Mouse (Mus musculus): ENCODE results near the gene Rnf217.

The Rnf217 gene

DNA sequence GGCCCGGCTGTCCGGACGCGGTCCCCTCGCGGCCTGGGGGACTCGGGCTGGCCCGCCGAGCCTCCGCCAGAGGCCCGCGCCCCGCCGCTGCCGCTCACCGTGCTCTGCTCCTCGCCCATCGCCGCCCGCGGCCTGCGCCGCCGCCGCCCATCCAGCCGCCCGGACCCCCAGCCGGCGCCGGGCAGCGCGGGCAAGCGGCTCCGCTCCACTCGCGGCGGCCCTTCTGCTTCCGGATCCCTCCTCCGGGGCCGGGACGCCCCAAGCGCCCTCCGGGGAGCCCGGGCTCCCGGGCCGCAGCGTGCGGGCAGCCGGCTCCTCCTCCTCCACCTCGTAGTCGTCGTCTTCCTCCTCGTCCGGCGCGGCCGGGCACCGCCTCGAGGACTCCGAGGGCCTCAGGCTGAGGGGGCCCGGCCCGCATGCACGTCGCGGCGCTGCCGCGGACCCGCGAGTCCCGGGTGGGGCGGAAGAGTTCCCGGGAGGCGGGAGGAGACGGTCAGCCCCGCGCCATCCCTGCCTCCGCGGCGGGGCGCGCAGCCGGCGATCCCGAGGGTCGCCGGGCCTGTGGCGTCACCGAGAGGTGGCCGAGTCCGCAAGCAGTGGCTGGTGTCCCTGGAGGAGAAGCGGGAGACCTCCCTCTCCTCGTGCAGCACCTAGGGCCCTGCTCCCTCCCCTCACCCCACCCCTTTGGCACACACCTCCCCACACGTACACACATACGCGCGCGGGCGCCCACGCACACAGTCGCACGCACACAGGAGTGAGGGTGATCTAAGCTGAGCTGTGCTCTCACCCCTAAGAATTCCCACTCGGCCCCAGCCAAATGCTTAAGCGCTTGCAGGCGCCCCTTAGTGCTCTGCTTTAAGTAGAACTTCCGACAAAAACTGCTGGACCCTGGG, at the start of gene Rnf217:
Rnf217 (minus strand) TSS at position 119 of the 896 bp plus-strand sequence.
- DNase-seq, result no peak

DNA sequence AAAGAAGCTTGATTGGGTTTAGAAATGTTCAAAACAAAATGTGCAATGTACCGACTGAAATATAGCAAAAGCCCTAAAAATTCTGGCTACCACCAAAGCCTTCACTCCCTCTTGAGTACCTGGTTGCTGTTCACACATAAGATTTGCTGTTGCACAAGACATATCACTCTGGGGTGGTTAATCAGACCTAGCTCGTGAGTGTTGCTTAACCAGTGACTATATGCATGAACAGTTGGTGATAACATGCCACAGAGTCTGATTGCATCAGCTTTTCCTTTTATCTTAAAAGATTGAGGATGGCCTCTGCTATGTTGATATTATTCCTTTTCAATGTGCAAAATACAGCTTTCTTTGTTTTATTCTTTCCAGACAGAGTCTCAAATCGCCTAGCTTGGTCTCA, 38.3 kb upstream of the Rnf217 start:
- DNase-seq, result no peak

DNA sequence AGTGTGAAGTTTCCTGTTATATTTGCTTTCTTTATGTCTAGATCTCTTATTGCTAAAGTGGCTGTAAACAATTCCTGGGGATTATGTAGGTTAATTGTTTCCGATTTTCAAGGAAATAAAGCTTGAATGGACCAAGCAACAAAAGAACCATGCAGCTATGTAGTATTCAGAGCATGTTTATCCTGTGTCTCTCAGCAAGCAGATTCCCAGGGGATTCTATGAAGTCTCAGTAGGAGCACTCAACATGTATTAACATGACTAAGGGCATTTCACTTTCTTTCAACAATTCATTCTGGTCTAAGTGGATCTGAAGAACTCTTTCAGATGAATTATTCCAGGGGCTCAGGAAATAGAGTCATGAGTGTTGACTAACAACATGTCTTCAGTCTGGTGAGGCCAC, 37.1 kb upstream of the Rnf217 start:
- DNase-seq, result no peak

GRCm38 (mm10) chr10:31635098-31635497, 26.1 kb upstream of the Rnf217 start:
- DNase-seq, result no peak

DNA sequence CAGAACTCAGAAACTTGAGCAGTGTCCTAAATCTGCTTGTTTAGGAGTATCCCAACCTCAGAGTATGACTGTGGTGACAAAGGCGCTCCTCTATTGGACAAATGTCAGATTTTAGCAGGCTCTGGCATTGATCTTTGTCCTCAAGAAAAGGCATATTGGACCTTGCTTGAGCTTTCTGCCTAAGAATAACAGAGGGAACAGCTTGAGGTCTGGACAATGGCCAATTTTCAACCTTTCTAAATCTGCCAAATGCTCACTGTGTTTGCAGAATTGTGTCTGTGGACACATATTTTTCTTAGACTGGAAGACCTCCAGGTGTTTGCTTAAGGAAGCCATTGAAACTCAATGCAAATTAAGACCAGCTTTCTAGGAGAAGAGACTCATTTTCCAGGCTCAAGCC, 23.0 kb upstream of the Rnf217 start:
- no peak for DNase-seq

- DNase-seq, result no peak
Measured at GRCm38 (mm10) chr10:31615355-31615754, 6.4 kb upstream of the Rnf217 start.

GRCm38 (mm10) chr10:31614111-31614510, 5.1 kb upstream of the Rnf217 start:
- no peak for DNase-seq

DNA sequence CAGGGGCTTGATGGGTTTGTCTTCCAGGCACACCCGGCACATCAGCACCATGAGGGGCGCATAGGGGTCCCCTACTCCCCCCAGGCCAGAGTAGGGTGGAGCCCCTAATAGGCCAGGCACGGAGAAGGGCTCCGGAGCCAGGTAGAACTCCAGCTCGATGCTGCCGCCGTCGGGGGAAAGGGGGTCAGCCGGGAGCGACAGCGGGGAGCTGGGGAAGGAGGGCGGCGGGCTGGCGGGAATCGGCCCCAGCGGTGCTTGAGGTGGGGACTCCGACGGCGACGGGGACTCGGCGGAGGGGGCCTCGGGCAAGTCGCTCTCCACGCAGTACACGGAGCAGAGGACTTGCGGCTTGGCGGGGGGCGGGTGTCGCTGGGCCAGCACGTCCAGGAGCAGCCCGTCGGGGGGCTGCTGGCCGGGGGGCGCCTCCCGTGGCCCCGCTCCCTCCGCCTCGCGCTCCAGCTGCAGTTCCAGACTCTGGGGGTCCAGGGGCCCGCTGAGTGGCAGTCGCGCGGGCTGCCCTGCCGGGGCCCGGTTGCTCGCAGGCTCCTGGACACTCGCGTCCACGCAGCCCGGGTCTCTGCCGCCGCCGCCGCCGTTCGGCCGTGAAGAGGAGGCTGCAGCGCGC, 431 bp downstream of the Rnf217 start:
- DNase-seq, result no peak

- DNase-seq, result no peak
Measured at GRCm38 (mm10) chr10:31606981-31607867, 1.8 kb downstream of the Rnf217 start.

DNA sequence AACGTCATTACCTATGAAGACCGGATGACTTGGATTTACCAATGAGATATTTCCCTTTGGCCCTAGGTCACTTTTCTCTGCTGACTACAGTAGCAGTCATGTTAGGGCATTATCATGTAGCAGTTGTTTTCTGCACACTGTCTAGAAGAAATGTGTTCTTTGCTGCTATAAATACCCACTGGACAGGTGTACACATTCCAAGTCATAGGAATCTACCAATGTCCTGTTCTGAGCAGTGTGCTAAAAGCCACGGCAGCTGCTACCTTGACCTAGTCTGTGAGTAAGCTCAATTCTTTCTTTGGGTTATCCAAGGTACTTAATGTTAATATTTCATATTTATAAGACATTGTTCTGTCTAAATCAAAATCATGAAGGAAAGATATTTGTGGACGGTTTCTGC, 5.1 kb downstream of the Rnf217 start:
- no peak for DNase-seq

GRCm38 (mm10) chr10:31600116-31600515, 8.9 kb downstream of the Rnf217 start:
- no peak for DNase-seq

GRCm38 (mm10) chr10:31597886-31598285, 11.1 kb downstream of the Rnf217 start:
- no peak for DNase-seq

- no peak for DNase-seq
Measured at GRCm38 (mm10) chr10:31596804-31597203, 12.2 kb downstream of the Rnf217 start.

- DNase-seq, result no peak
Measured at GRCm38 (mm10) chr10:31595326-31595725, 13.7 kb downstream of the Rnf217 start.

- DNase-seq, result no peak
Measured at GRCm38 (mm10) chr10:31592741-31593524, 16.1 kb downstream of the Rnf217 start.

- no peak for DNase-seq
Measured at GRCm38 (mm10) chr10:31592095-31592740, 16.8 kb downstream of the Rnf217 start.

DNA sequence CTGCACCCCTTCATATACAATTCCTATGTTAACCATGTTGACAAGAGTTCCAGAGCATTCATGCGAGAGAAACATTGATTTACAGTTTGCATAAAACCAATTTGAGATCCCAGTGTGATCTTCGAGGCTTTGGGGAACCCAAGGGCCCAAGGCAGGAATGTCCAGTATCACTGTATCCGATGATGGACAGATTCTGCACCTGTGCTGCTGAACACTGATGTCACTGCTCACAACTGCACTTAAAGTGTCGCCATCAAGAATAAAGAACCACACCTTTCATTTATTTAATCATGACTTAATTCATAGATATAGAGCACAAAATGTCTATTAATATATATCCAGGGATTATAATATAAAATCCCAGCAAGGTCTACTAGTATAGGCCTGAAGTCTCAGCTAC, 28.3 kb downstream of the Rnf217 start:
- no peak for DNase-seq

GRCm38 (mm10) chr10:31580073-31580472, 28.9 kb downstream of the Rnf217 start:
- DNase-seq, result no peak

- no peak for DNase-seq
Measured at GRCm38 (mm10) chr10:31573267-31573666, 35.7 kb downstream of the Rnf217 start.

DNA sequence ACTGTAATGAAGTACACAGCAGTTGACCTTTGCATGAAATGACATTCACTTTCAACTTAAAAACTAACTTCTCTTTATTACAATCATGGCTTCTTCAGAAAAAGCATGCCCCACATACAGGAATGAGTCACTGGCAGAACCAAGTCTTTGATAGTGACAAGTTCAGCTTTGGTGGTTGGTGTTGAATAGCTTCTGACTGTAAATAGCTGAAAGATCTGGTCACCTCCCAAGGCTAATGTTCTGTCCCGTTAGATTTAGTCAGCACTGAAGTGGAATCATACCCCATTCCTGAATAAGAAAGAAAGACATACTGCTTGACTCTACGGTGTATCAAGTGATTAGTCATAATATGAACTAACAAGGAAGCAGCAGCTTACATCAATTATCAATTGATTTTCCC, 51.7 kb downstream of the Rnf217 start:
- DNase-seq, result no peak

GRCm38 (mm10) chr10:31555433-31555960, 53.5 kb downstream of the Rnf217 start:
- DNase-seq, result no peak

DNA sequence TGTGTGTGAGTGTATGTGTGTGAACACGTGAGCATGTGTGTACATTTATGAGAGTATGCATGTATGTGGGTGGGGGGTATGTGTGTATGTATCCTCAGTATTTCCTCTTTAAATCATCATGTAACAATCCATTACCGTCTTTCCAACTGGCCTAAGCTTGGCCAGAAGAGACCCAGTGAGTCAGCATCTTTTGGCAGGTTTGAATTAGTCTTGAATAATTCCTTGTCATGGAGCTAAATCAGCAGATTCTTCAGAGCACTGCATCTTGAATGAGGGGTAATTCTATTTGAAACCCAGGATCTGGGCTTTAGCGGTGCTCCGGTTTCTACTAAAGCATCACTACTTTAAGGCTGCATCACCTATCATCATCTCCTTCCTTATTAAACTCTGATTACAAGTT, 55.7 kb downstream of the Rnf217 start:
- no peak for DNase-seq
